Mouse (Mus musculus) liver, embryonic 14.5 days (tissue): ENCODE data around the gene Slc4a7. TPM values are rescaled to one million over a fixed set of nuclear protein-coding genes. Genes with fewer than 3 reads are reported as not detected.

Experiments
- ATAC-seq: fragments of 200-750 bp; cut with Nextera tagmentation; 2 replicates; pipeline ENCODE4 v1.8.0; 2017; ENCODE audit warnings: moderate number of reproducible peaks, mild to moderate bottlenecking, moderate library complexity; ENCODE audit not compliant: insufficient read depth
- DNase-seq, 3 experiments: peaks; one replicate each; pipeline ENCODE4 v3.0.0-alpha.2; 2012 to 2013; ENCODE audit warnings: low read depth in 3 of 3, low spot score in 3 of 3
- H3K27ac ChIP-seq: fragments of 300-500 bp; sonication (generic); 2 replicates; pipeline ENCODE4 v1.5.1; 2014; ENCODE audit warnings: moderate library complexity, mild to moderate bottlenecking, control low read depth, inconsistent platforms
- H3K27me3 ChIP-seq: fragments of 300-500 bp; sonication (generic); 2 replicates; pipeline ENCODE4 v1.6.1; 2014; ENCODE audit warnings: mild to moderate bottlenecking, low read length, moderate library complexity; ENCODE audit not compliant: control insufficient read depth, insufficient read depth
- H3K36me3 ChIP-seq: fragments of 300-500 bp; sonication (generic); replicated peaks from 2 replicates; pipeline ENCODE4 v1.6.1; 2014; ENCODE audit warnings: low read depth; ENCODE audit not compliant: control insufficient read depth, insufficient read depth
- H3K4me1 ChIP-seq, 2 experiments: fragments of 200-500 bp in 1 of 2; fragments of 300-500 bp in 1 of 2; sonication (generic) in 1 of 2; replicated peaks; 2 replicates each; pipeline ENCODE4 v1.6.1; 2012 to 2014; ENCODE audit warnings: antibody characterized with exemption in 1 of 2, inconsistent platforms in 1 of 2, low read length in 1 of 2; ENCODE audit not compliant: control insufficient read depth in 2 of 2, insufficient read depth in 2 of 2
- H3K4me2 ChIP-seq: fragments of 300-500 bp; sonication (generic); 2 replicates; pipeline ENCODE4 v1.6.1; 2014; ENCODE audit warnings: low read depth, mild to moderate bottlenecking, control low read depth, moderate library complexity
- H3K4me3 ChIP-seq, 2 experiments: fragments of 200-500 bp in 1 of 2; fragments of 300-500 bp in 1 of 2; sonication (generic) in 1 of 2; 2 replicates each; pipeline ENCODE4 v1.5.1; 2012 to 2014; ENCODE audit warnings: low read depth in 2 of 2, low read length in 2 of 2, mild to moderate bottlenecking in 2 of 2, control low read depth in 1 of 2, inconsistent platforms in 1 of 2, moderate library complexity in 1 of 2; ENCODE audit not compliant: insufficient read depth in 1 of 2
- H3K9ac ChIP-seq: fragments of 300-500 bp; sonication (generic); replicated peaks from 2 replicates; pipeline ENCODE4 v1.6.1; 2014; ENCODE audit warnings: mild to moderate bottlenecking, control low read depth, moderate library complexity
- H3K9me3 ChIP-seq: fragments of 300-500 bp; sonication (generic); 2 replicates; pipeline ENCODE4 v1.6.1; 2016; ENCODE audit warnings: low read length, mixed read lengths; ENCODE audit not compliant: control insufficient read depth
- CTCF ChIP-seq: IDR thresholded peaks from 2 replicates; pipeline ENCODE4 v1.5.1; 2016; ENCODE audit warnings: antibody characterized with exemption, low read depth, control low read depth
- EP300 ChIP-seq: IDR thresholded peaks from 2 replicates; pipeline ENCODE4 v1.6.1; 2016; ENCODE audit warnings: antibody characterized with exemption, low read depth
- WGBS: fragments of 180-500 bp; shearing (Covaris S2); extraction: QIAGEN DNeasy Blood & Tissue Kit; methylation state at CpG from one replicate; pipeline ENCODE4 v1.1.7; 2014; ENCODE audit not compliant: insufficient replicate concordance; 5-methylcytosine and 5-hydroxymethylcytosine counted together
- polyA plus RNA-seq, 2 experiments: library from polyadenylated mRNA; depleted of rRNA in 1 of 2; stranded (reverse) in 1 of 2; unstranded in 1 of 2; fragments of >200 nt; fragmentation: Nextera tagmentation in 1 of 2; extraction: Ambion mirVana in 1 of 2; gene quantifications; 2 replicates each; pipeline versions ENCODE4 v1.2.1 to v1.2.3; 2012 to 2014

Gene Slc4a7
- polyA plus RNA-seq, 2 experiments: 1.6 to 1.7 TPM

DNA sequence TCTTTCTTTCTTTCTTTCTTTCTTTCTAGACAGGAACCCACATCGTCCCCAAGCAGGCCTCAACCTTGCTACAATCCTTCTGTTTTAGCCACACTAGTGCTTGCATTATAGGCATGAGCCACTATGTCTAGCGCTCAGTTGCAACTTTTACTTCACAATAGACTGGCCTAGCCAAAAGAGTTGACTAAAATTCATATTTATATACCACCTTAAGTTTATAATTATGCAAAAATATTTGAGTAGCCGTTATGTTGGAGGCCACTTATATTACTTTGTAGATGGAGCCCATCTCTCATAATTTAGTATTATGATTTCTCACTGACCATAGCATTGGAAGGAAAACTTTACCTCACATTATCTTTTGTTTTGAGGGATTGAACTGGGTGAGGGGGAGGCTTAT lies 3.0 kb downstream of the Slc4a7 start:
- H3K4me3 ChIP-seq: no peak overlapping the region
- ATAC-seq (no peak), DNase-seq (no peak)
- no peak overlapping the region for H3K9ac ChIP-seq
- TF ChIP-seq EP300 (no peak), CTCF (no peak)
- H3K36me3 ChIP-seq: no peaks in the 10 kb centered on the region
- peaks cover 2 to 4% of the 10 kb centered on the region in 2 experiments; a peak in 2 of 4 replicates for H3K4me1 ChIP-seq
- no peaks in the 10 kb centered on the region for H3K27me3 ChIP-seq
- no peak overlapping the region for H3K4me2 ChIP-seq
- no peaks in the 10 kb centered on the region for H3K9me3 ChIP-seq
- H3K27ac ChIP-seq: no peak overlapping the region
- 76% methylated on average over 3 of the region's 3 CpGs for WGBS

DNA sequence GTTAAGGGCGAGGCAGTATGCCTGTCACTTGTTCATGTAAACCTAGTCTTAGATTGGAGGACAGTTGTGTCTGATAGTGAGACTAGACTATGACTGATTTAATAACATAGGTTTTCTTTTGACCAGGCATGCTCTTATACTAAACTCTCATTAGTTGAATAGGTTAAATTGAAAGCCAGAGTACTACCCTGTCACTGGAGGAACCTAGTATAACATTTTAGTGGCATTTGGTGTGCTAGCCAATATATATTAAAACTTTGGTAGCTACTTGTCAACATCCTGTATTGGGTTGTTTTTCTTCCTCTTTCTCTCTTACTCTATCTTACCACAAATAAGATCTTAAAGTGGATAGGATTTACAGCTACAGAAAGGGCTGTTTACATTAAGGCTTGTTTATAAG lies 4.3 kb downstream of the Slc4a7 start:
- DNase-seq (no peak), ATAC-seq (no peak)
- Histone ChIP-seq H3K36me3 (no peaks in the 10 kb centered on the region), H3K27ac (no peak overlapping the region), H3K9ac (no peak overlapping the region), H3K4me2 (no peak overlapping the region), H3K4me1 (peaks cover 2 to 4% of the 10 kb centered on the region in 2 experiments; a peak in 2 of 4 replicates), H3K27me3 (no peaks in the 10 kb centered on the region), H3K9me3 (no peaks in the 10 kb centered on the region), H3K4me3 (no peak overlapping the region)
- TF ChIP-seq EP300 (no peak), CTCF (no peak)
- 39% methylated on average over 1 of the region's 1 CpGs for WGBS

DNA sequence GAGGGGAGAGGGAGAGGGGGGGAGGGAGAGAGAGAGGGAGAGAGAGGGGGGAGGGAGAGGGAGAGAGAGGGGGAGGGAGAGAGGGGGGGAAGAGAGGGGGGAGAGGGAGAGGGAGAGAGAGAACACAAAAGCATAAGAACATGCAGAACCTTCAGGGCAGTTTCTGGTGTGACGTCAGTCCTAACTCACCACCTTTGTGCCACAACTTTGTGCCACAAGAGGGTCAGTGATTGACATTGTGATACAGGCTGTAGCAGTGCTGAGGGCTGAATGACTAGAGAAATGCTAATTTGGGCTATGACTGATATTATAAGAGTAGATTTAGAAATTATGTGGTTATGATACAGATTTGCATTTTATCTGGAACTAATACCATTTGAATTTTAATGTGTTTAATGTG lies 5.0 kb downstream of the Slc4a7 start:
- Histone ChIP-seq H3K4me1 (peaks cover 2 to 4% of the 10 kb centered on the region in 2 experiments; a peak in 2 of 4 replicates), H3K9ac (no peak overlapping the region), H3K27me3 (no peaks in the 10 kb centered on the region), H3K27ac (no peak overlapping the region), H3K9me3 (no peaks in the 10 kb centered on the region), H3K4me3 (no peak overlapping the region), H3K4me2 (no peak overlapping the region), H3K36me3 (no peaks in the 10 kb centered on the region)
- no peak for TF ChIP-seq CTCF
- TF ChIP-seq EP300: no peak
- DNase-seq: no peak
- 71% methylated on average over 1 of the region's 1 CpGs for WGBS
- no peak for ATAC-seq

DNA sequence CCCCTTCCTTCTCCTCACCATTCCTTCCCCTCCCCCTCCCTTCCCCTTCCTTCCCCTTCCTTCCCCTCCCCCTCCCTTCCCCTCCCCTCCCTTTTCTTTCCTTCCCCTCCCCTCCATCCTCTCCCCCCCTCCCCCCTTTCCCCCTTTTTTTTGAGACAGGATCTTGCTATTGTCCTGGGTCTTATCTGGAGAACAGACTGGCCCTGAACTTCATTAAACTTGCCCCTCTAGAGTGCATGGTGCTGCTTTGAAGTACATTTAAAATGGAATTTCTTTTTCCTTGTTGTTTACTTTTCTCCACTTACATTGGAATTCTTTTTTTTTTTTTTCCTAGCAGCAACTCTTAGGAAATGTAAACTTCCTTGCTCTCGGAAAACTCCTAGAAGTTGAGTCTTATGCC lies 6.9 kb downstream of the Slc4a7 start:
- Histone ChIP-seq H3K4me1 (no peaks in the 10 kb centered on the region; a peak in 1 of 4 replicates), H3K27ac (no peak overlapping the region), H3K4me3 (no peak overlapping the region), H3K4me2 (no peak overlapping the region), H3K36me3 (no peaks in the 10 kb centered on the region), H3K9me3 (no peaks in the 10 kb centered on the region), H3K27me3 (no peaks in the 10 kb centered on the region), H3K9ac (no peak overlapping the region)
- DNase-seq: no peak
- 79% methylated on average over 1 of the region's 1 CpGs for WGBS
- no peak for ATAC-seq
- TF ChIP-seq EP300: no peak
- TF ChIP-seq CTCF: no peak

DNA sequence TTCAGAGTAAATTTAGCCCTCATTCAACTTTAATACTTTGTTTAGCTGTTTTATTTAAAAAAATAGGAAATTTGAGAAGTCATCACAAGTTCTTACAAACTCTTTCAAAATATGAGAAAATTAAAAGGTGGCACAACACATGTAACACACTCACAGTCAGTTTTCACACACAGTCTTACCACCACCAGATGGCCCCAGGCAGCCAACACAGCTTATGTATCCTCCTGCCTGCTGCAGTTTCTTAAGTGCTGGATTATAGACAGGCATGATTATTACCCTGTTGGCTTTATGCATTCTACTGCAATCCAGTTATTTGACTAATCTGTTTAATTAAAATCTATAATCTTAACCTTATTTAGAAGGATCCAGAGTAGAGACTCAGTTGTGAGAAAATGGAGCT lies 12.1 kb downstream of the Slc4a7 start:
- H3K27me3 ChIP-seq: no peaks in the 10 kb centered on the region
- ATAC-seq (no peak), DNase-seq (no peak)
- H3K27ac ChIP-seq: no peak overlapping the region
- no peak overlapping the region for H3K9ac ChIP-seq
- H3K4me2 ChIP-seq: no peak overlapping the region
- H3K4me3 ChIP-seq: no peak overlapping the region
- TF ChIP-seq EP300 (no peak), CTCF (peak; percentile 7; the same call in 1 of the 2 replicates)
- no peaks in the 10 kb centered on the region for H3K36me3 ChIP-seq
- H3K9me3 ChIP-seq: no peaks in the 10 kb centered on the region
- H3K4me1 ChIP-seq: 0 out of 4 replicates have a peak, but pooled peaks cover 0 to 2% of the 10 kb centered on the region in 2 experiments
